Mouse (Mus musculus) neural tube, embryonic 13.5 days (tissue): Measurements from ENCODE around the gene Rab11fip4. TPM values are rescaled to one million over a fixed set of nuclear protein-coding genes. Genes with fewer than 3 reads are reported as not detected.
A peak's percentile ranks its signal among the peaks of the same experiment; 100 is the strongest.

Source experiments
- ATAC-seq: fragments of 200-750 bp; cut with Nextera tagmentation; 2 replicates; pipeline ENCODE4 v1.8.0; 2017; ENCODE audit warnings: low read depth, mild to moderate bottlenecking, moderate TSS enrichment, moderate library complexity
- H3K27ac ChIP-seq: fragments of 300-500 bp; sonication (generic); replicated peaks from 2 replicates; pipeline ENCODE4 v1.5.1; 2015; ENCODE audit warnings: moderate library complexity, mild to moderate bottlenecking, inconsistent platforms
- H3K27me3 ChIP-seq: fragments of 300-500 bp; sonication (generic); 2 replicates; pipeline ENCODE4 v1.6.1; 2015; ENCODE audit warnings: mild to moderate bottlenecking, inconsistent platforms
- H3K36me3 ChIP-seq: fragments of 300-500 bp; sonication (generic); 2 replicates; pipeline ENCODE4 v1.6.1; 2015; ENCODE audit warnings: mild to moderate bottlenecking, inconsistent platforms
- H3K4me1 ChIP-seq: fragments of 300-500 bp; sonication (generic); replicated peaks from 2 replicates; pipeline ENCODE4 v1.6.1; 2015; ENCODE audit warnings: inconsistent platforms
- H3K4me2 ChIP-seq: fragments of 300-500 bp; sonication (generic); 2 replicates; pipeline ENCODE4 v1.6.1; 2015; ENCODE audit warnings: inconsistent platforms, mild to moderate bottlenecking, moderate library complexity
- H3K4me3 ChIP-seq: fragments of 300-500 bp; sonication (generic); 2 replicates; pipeline ENCODE4 v1.5.1; 2015; ENCODE audit warnings: mild to moderate bottlenecking, inconsistent platforms
- H3K9ac ChIP-seq: fragments of 300-500 bp; sonication (generic); 2 replicates; pipeline ENCODE4 v1.6.1; 2015; ENCODE audit warnings: moderate library complexity, mild to moderate bottlenecking, inconsistent platforms
- H3K9me3 ChIP-seq: fragments of 300-500 bp; sonication (generic); 2 replicates; pipeline ENCODE4 v1.6.1; 2016; ENCODE audit warnings: inconsistent platforms
- WGBS: fragments of 180-500 bp; shearing (Covaris S2); methylation state at CpG from one replicate; pipeline ENCODE4 v1.1.7; 2015; 5-methylcytosine and 5-hydroxymethylcytosine counted together
- polyA plus RNA-seq: library from polyadenylated mRNA; unstranded; fragments of >200 nt; fragmentation: Nextera tagmentation; extraction: Ambion mirVana; gene quantifications from 2 replicates; pipeline ENCODE4 v1.2.1, GENCODE M21; 2015

Gene Rab11fip4
- polyA plus RNA-seq, 1 experiment from 2014 or later: 24.6 TPM

DNA sequence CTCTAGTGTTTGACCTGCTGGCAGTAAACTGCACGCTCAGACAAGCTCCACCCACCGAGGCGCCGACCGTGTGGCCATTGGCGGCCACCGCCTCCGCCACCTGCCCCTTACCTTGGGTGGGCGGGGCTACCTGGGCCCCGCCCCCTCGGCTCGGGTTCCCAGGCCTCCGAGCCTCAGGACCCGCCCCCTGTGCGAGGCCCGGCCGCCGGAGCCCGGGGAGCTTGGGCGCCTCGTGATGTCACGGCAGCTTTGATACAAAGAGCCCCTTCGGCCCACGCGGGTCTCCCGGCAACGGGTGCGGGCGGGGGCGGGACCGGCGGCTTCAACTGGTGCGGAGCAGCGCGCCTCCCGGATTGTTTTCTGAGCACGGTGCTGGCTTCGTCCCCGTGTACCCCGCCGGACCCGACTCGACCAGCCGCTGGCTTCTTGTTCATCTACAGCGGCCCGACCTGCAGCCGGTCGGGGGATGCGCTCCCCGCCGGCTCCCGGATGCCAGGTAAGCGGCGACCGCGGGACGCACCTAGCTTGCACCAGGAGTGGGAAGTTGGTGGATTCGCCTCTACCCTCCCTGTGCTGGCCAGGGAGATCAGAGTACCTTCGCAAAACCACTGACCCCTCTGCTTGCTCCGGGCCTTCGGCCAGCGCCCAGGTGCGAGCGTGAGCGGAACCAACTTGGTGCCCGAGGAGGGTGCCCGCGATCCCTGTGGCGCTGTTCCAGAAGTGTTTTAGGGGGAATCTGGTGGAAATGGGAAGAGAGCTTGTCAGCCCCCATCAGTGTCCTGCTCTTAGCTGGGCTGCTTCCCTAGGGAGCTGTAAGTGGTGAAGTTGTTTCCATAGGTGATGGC is 69.6 kb downstream of the Rab11fip4 start:
- peaks cover 36% of the 10 kb centered on the region for H3K4me1 ChIP-seq
- WGBS: under 1% methylated on average over 66 of the region's 69 CpGs
- peak overlapping the region; percentile 57 for H3K4me3 ChIP-seq
- H3K27ac ChIP-seq: peak overlapping the region; percentile 52
- H3K4me2 ChIP-seq: peak overlapping the region; percentile 86
- peak; percentile 87 for ATAC-seq
- no peaks in the 10 kb centered on the region for H3K27me3 ChIP-seq
- H3K9ac ChIP-seq: peak overlapping the region; percentile 79
- H3K36me3 ChIP-seq: no peaks in the 10 kb centered on the region
- no peaks in the 10 kb centered on the region for H3K9me3 ChIP-seq

DNA sequence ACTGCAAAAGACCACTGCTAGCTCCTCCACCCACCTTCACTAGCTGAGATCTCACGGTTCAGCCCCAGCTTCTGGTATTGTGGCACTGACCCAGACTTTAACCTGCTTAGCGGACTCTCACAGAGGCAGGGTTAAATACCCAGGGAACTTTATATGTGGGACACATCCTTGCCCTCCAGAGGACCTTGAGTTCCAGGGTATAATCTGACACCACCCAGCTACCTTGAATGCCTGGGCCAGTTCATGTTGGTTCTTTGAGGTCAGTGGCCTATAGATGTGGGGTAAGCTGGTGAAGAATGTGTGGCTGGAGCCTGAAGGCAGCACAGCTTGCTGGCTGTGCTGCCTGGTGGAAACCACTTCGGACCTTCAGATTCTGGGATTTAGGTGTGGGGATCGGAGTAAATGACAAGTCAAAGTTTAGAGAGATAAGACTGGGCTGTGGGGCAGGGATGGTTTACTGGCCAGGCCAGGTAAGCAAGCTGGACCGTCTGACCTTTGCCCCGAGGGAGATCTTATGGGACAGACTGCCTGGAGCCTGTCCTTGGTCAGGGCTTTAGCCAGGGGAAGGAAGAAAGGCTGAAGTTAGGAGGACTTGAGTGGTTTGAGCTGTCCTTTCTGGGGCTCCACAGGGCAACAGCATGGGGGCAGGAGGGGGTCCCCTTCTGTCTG is 71.0 kb downstream of the Rab11fip4 start:
- ATAC-seq: no peak
- Histone ChIP-seq H3K27ac (no peak overlapping the region), H3K9me3 (no peaks in the 10 kb centered on the region)

GRCm38 (mm10) chr11:79663158-79663557 is 72.1 kb downstream of the Rab11fip4 start:
- no peaks in the 10 kb centered on the region for H3K36me3 ChIP-seq
- peaks cover 36% of the 10 kb centered on the region for H3K4me1 ChIP-seq
- H3K4me3 ChIP-seq: no peak overlapping the region
- 0 out of 2 replicates have a peak overlapping the region, but pooled peaks have one; percentile 4 for H3K9ac ChIP-seq
- no peak overlapping the region for H3K27ac ChIP-seq
- ATAC-seq: no peak
- WGBS: 90% methylated on average over 9 of the region's 9 CpGs
- H3K9me3 ChIP-seq: no peaks in the 10 kb centered on the region
- no peaks in the 10 kb centered on the region for H3K27me3 ChIP-seq
- no peak overlapping the region for H3K4me2 ChIP-seq

More for the DNA sequence above, 71.0 kb downstream of the Rab11fip4 start:
- Histone ChIP-seq H3K27me3 (no peaks in the 10 kb centered on the region), H3K4me1 (peaks cover 36% of the 10 kb centered on the region), H3K9ac (peak overlapping the region; percentile 79; the same call in 1 of the 2 replicates), H3K4me2 (peak overlapping the region; percentile 86), H3K4me3 (peak overlapping the region; percentile 57), H3K36me3 (no peaks in the 10 kb centered on the region)
- WGBS: 60% methylated on average over 6 of the region's 6 CpGs

GRCm38 (mm10) chr11:79663570-79663969 is 72.6 kb downstream of the Rab11fip4 start:
- Histone ChIP-seq H3K9me3 (no peaks in the 10 kb centered on the region), H3K36me3 (no peaks in the 10 kb centered on the region), H3K27me3 (no peaks in the 10 kb centered on the region), H3K9ac (0 out of 2 replicates have a peak overlapping the region, but pooled peaks have one; percentile 4), H3K4me1 (peaks cover 36% of the 10 kb centered on the region), H3K4me3 (no peak overlapping the region), H3K27ac (no peak overlapping the region), H3K4me2 (no peak overlapping the region)
- WGBS: 88% methylated on average over 7 of the region's 7 CpGs
- no peak for ATAC-seq

DNA sequence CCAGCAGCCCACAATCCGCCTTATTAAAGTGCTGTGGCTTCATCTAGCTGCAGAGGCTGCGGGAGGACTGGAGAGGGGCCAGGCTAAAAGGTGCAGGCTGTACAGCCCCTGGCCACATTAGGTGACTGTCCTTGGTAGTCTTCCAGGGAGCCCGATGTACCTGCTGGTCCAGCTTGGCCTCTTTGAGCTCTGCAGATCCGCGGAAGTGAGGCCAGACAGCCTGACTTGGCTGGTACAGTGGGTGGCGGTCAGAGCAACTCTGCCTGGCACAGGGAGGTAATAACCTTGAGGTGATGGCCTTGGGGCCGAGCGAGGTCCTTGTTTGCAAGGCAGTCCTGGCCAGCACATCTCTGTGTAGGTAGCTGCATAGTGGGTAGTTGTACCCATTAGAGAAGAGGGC is 75.5 kb downstream of the Rab11fip4 start:
- no peak for ATAC-seq
- Histone ChIP-seq H3K27me3 (no peaks in the 10 kb centered on the region), H3K9me3 (no peaks in the 10 kb centered on the region), H3K4me3 (no peak overlapping the region), H3K4me1 (peaks cover 39% of the 10 kb centered on the region), H3K27ac (no peak overlapping the region), H3K9ac (no peak overlapping the region), H3K36me3 (no peaks in the 10 kb centered on the region), H3K4me2 (no peak overlapping the region)
- WGBS: 90% methylated on average over 8 of the region's 8 CpGs

DNA sequence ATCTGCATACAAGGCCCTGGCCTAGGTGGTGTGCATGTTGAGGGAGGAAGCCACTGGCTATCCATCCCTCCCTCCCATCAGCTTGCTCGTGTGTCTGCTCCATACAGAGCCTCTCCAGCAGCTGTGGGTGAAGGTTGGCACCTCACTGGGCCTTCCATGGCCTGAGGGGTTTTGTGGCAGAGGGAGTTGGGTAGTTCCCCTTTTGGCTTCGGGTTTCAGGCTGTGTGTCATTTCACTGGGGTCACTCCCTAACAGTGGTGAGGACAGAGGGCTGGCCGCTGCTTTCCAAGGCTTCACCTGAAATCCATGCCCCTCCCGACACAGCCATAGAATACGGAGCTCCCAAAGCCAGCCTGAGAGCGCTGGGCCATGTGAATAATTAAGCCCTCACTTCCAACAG is 78.2 kb downstream of the Rab11fip4 start:
- ATAC-seq: no peak

DNA sequence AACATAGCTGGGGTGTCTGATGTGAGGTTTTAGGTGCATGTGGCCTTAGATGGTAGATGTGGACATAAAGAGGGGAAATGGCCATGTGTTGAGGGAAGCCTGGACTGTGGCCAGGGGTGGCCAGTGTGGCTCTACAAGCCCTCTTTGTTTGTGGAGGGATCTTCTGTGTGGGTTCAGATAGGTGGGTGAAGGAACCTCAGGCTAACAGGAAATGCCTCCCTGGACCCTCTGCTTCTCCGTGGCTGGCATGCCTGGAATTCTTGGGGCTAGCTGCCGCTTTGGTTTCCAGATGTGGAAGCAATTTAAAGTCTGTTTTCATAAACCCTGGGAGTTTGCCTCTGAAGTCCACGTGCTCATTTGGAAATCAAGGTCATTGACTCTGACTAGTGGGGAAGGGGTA is 78.9 kb downstream of the Rab11fip4 start:
- Histone ChIP-seq H3K4me1 (peaks cover 38% of the 10 kb centered on the region), H3K4me3 (no peak overlapping the region), H3K9me3 (no peaks in the 10 kb centered on the region), H3K36me3 (no peaks in the 10 kb centered on the region), H3K27me3 (no peaks in the 10 kb centered on the region), H3K9ac (no peak overlapping the region), H3K4me2 (no peak overlapping the region), H3K27ac (peak overlapping the region; percentile 43; the same call in 1 of the 2 replicates)
- ATAC-seq: no peak
- 62% methylated on average over 3 of the region's 3 CpGs for WGBS

More for the DNA sequence above, 78.2 kb downstream of the Rab11fip4 start:
- Histone ChIP-seq H3K4me2 (no peak overlapping the region), H3K9ac (no peak overlapping the region), H3K9me3 (no peaks in the 10 kb centered on the region), H3K4me1 (peaks cover 31% of the 10 kb centered on the region), H3K27me3 (no peaks in the 10 kb centered on the region), H3K27ac (0 out of 2 replicates have a peak overlapping the region, but pooled peaks have one; percentile 43), H3K4me3 (no peak overlapping the region), H3K36me3 (no peaks in the 10 kb centered on the region)
- 53% methylated on average over 6 of the region's 6 CpGs for WGBS

GRCm38 (mm10) chr11:79670411-79670945 is 79.5 kb downstream of the Rab11fip4 start:
- Histone ChIP-seq H3K9ac (no peak overlapping the region), H3K36me3 (no peaks in the 10 kb centered on the region), H3K4me2 (no peak overlapping the region), H3K4me3 (no peak overlapping the region), H3K4me1 (peaks cover 43% of the 10 kb centered on the region), H3K9me3 (no peaks in the 10 kb centered on the region), H3K27me3 (no peaks in the 10 kb centered on the region), H3K27ac (peak overlapping the region; percentile 43)
- no peak for ATAC-seq
- WGBS: 66% methylated on average over 7 of the region's 7 CpGs

DNA sequence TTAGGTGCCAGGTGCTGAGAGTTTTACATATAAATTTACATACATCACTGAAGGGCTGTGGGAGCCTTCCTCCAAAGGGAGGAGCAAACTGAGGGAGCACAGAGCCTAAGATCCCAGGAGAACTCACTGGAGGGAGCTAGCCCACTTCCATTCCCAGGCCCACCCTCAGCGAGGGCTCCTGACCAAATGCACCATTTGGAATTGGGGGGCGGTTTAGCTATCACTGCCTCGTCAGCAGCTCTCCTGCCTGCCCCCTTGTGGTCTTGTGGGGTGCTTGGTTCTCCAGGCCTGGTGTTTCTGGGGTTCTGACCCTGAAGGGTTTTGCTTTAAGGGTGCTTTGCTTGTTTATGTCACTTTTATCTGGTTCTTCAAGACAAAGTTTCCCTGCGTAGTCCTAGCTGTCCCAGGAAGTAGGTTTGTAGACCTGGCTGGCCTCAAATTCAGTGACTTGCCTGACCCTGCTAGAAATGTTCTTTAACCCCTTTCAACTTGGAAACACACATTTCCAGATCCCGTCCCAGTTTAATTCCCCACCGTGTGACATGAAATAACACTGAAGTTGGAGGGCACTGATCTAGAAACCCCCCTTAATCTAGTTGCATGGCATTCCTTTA is 80.8 kb downstream of the Rab11fip4 start:
- no peak overlapping the region for H3K4me2 ChIP-seq
- H3K4me3 ChIP-seq: no peak overlapping the region
- no peaks in the 10 kb centered on the region for H3K9me3 ChIP-seq
- no peaks in the 10 kb centered on the region for H3K27me3 ChIP-seq
- H3K27ac ChIP-seq: no peak overlapping the region
- ATAC-seq: no peak
- peaks cover 56% of the 10 kb centered on the region for H3K4me1 ChIP-seq
- no peak overlapping the region for H3K9ac ChIP-seq
- 57% methylated on average over 6 of the region's 6 CpGs for whole genome bisulfite sequencing
- no peaks in the 10 kb centered on the region for H3K36me3 ChIP-seq

GRCm38 (mm10) chr11:79673072-79673471 is 82.1 kb downstream of the Rab11fip4 start:
- WGBS: 89% methylated on average over 5 of the region's 5 CpGs
- H3K4me1 ChIP-seq: peaks cover 66% of the 10 kb centered on the region
- H3K36me3 ChIP-seq: no peaks in the 10 kb centered on the region
- H3K27ac ChIP-seq: no peak overlapping the region
- no peaks in the 10 kb centered on the region for H3K9me3 ChIP-seq
- ATAC-seq: no peak
- no peak overlapping the region for H3K4me2 ChIP-seq
- H3K27me3 ChIP-seq: no peaks in the 10 kb centered on the region
- H3K9ac ChIP-seq: no peak overlapping the region
- no peak overlapping the region for H3K4me3 ChIP-seq

DNA sequence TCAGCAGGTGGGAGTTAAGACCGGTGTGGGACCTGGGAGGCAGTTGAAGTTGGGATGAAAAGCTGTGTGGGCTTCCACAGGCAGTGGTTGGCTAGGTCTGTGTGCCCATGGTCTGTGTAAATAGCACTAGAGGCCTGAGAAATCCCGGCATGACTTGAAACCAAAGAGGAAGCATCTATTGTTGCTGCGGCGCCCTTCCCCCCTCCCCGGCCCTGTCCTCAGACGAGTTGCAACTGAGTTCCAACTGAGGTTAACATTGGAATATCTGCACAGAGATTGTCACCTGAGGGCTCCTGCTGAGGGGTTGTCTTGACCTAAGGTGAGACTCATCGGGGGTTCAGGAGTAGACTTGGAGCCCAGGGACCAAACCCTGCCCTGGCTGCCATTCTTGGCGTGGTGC is 82.7 kb downstream of the Rab11fip4 start:
- H3K4me2 ChIP-seq: no peak overlapping the region
- no peak overlapping the region for H3K27ac ChIP-seq
- no peaks in the 10 kb centered on the region for H3K9me3 ChIP-seq
- H3K27me3 ChIP-seq: no peaks in the 10 kb centered on the region
- no peak for ATAC-seq
- H3K9ac ChIP-seq: no peak overlapping the region
- 68% methylated on average over 8 of the region's 8 CpGs for WGBS
- peaks cover 66% of the 10 kb centered on the region for H3K4me1 ChIP-seq
- no peak overlapping the region for H3K4me3 ChIP-seq
- H3K36me3 ChIP-seq: no peaks in the 10 kb centered on the region

- Histone ChIP-seq H3K4me3 (no peak overlapping the region), H3K9me3 (no peaks in the 10 kb centered on the region), H3K36me3 (no peaks in the 10 kb centered on the region), H3K9ac (no peak overlapping the region), H3K27ac (no peak overlapping the region), H3K4me2 (no peak overlapping the region), H3K4me1 (peaks cover 61% of the 10 kb centered on the region), H3K27me3 (no peaks in the 10 kb centered on the region)
- no peak for ATAC-seq
- 84% methylated on average over 3 of the region's 3 CpGs for WGBS
These were observed 83.2 kb downstream of the Rab11fip4 start for GRCm38 (mm10) chr11:79674231-79674630.
